In the genomic region with DNA sequence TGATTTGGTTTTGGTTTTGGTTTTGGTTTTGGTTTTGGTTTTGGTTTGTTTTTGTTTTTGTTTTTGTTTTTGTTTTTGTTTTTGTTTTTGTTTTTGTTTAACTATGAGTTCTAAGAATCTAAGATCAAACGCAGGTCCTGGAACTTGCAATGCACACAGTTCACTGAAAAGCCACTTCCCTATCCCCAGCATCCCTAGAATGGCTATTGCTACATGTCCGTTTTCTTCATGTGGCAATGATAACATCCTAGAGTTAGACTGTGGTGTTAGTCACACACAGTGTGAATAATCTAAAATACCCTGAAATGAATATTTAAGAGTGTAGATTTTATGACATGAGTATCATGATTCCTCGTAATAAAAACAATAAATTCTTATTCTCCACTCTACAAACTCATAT, we compare ENCODE assay signal across 32 mouse cellular contexts.
"Had no signal": no experiment of that assay in that cellular context is flagged by ENCODE, and none has a peak within 500 bp of the region (broad histone marks: within the 10 kb centered on the region; RNA-seq: fewer than 3 reads in every experiment).

No protein-coding gene starts in this region.

- H3K4me1 ChIP-seq: limb, embryonic 10.5 days; limb, embryonic 13.5 days; limb, embryonic 15.5 days; liver, embryonic 12.5 days; liver, embryonic 13.5 days; liver, embryonic 15.5 days; lung, embryonic 15.5 days; megakaryocyte, embryonic 14.5 days; midbrain, embryonic 10.5 days; midbrain, embryonic 12.5 days; midbrain, embryonic 13.5 days; midbrain, embryonic 15.5 days had no signal

- H3K4me3 ChIP-seq: left cerebral cortex, adult 2 months; limb, embryonic 10.5 days; limb, embryonic 12.5 days; limb, embryonic 13.5 days; limb, embryonic 15.5 days; liver, embryonic 12.5 days; liver, embryonic 13.5 days; liver, embryonic 15.5 days; lung, embryonic 15.5 days; megakaryocyte, embryonic 14.5 days; midbrain, embryonic 10.5 days; midbrain, embryonic 12.5 days; midbrain, embryonic 13.5 days; midbrain, embryonic 15.5 days; myocyte had no signal

- ATAC-seq: liver, embryonic 12.5 days; liver, postnatal 0 days; lung, postnatal 0 days; midbrain, embryonic 13.5 days; midbrain, embryonic 15.5 days; midbrain, embryonic 16.5 days had no signal

- H3K36me3 ChIP-seq: limb, embryonic 10.5 days; limb, embryonic 12.5 days; limb, embryonic 13.5 days; limb, embryonic 15.5 days; liver, embryonic 12.5 days; liver, embryonic 13.5 days; liver, embryonic 15.5 days; lung, embryonic 15.5 days; midbrain, embryonic 10.5 days; midbrain, embryonic 12.5 days; midbrain, embryonic 13.5 days; midbrain, embryonic 15.5 days had no signal

- H3K4me2 ChIP-seq: limb, embryonic 12.5 days; limb, embryonic 13.5 days; limb, embryonic 15.5 days; liver, embryonic 11.5 days; liver, embryonic 12.5 days; liver, embryonic 13.5 days; liver, embryonic 15.5 days; lung, embryonic 14.5 days; lung, embryonic 15.5 days; midbrain, embryonic 11.5 days; midbrain, embryonic 12.5 days; midbrain, embryonic 13.5 days; midbrain, embryonic 15.5 days had no signal

- H3K27me3 ChIP-seq: limb, embryonic 12.5 days; limb, embryonic 13.5 days; limb, embryonic 15.5 days; liver, embryonic 12.5 days; liver, embryonic 13.5 days; liver, embryonic 15.5 days; lung, embryonic 15.5 days; midbrain, embryonic 12.5 days; midbrain, embryonic 13.5 days; midbrain, embryonic 15.5 days had no signal

- DNase-seq: left cerebral cortex, postnatal 4 days; liver; liver, embryonic 13.5 days; liver, postnatal 0 days; lung, adult 18-20 months; lung, adult 2 months; lung, embryonic 14.5 days; lung, postnatal 10 days; lung, postnatal 14 days; lung, postnatal 36 days; lung, postnatal 4 days; midbrain, embryonic 14.5 days had no signal

- H3K9ac ChIP-seq: limb, embryonic 12.5 days; limb, embryonic 13.5 days; limb, embryonic 15.5 days; liver, embryonic 12.5 days; liver, embryonic 13.5 days; liver, embryonic 14.5 days; liver, embryonic 15.5 days; liver, postnatal 0 days; lung, embryonic 14.5 days; lung, embryonic 15.5 days; midbrain, embryonic 12.5 days; midbrain, embryonic 13.5 days; midbrain, embryonic 15.5 days had no signal

- H3K27ac ChIP-seq: left cerebral cortex, adult 2 months; limb, embryonic 10.5 days; limb, embryonic 12.5 days; limb, embryonic 13.5 days; limb, embryonic 15.5 days; liver, embryonic 12.5 days; liver, embryonic 13.5 days; liver, embryonic 14.5 days; liver, embryonic 15.5 days; lung, embryonic 15.5 days; macrophage; midbrain, embryonic 10.5 days; midbrain, embryonic 12.5 days; midbrain, embryonic 13.5 days; midbrain, embryonic 15.5 days had no signal

- H3K9me3 ChIP-seq: limb, embryonic 10.5 days; limb, embryonic 12.5 days; limb, embryonic 13.5 days; limb, embryonic 15.5 days; liver, embryonic 12.5 days; liver, embryonic 13.5 days; liver, embryonic 15.5 days; lung, embryonic 15.5 days; megakaryocyte, embryonic 14.5 days; midbrain, embryonic 10.5 days; midbrain, embryonic 12.5 days; midbrain, embryonic 13.5 days; midbrain, embryonic 15.5 days had no signal
